9 mouse cellular contexts compared by ENCODE assay signal in the genomic region with DNA sequence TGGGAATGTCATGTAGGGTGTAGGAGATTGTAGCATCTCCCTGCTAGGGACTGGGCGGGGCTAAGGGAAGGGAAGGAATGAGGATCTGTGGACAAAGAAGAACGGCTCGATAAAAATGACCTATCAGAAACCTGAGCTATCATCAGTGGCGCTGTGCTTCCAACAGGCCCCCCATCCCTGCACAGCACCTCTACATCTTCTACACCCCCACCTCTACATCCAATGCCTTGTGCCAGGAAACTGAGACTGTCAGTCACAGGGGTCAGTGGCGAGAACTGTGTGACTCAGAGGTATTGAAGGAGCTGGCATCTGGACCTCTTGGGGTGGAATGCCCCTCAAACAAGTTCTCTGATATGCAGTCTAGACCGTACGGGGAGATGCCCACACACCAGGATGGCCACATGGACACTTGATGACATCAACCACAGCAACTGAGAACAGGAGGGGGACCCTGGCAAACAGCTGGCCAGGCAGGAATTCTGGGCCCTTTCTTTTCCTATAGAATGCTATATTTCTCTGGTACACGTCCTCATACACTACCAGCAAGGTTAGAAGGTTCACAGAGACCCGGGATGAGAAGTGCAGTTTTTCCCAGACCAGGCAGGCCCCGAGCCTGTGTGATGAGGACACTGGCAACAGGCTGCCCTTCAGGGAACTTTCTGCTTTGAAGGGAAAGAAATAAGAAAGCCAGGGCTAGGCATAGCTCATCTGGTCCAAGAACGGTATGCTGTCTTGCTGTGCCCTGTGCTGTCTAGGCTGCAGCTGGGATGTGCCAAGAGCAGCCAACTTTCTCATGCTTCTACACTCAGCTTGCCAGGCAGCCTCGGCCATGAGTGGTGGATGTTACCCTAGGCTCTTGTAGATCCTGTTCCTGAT. TPM values are rescaled to one million over a fixed set of nuclear protein-coding genes. Genes with fewer than 3 reads are reported as not detected.
DNase-seq lines count a peak whose midpoint lies in the region; ATAC-seq and TF ChIP-seq lines count a peak whose summit lies in the region.
"Had no signal": no experiment of that assay in that cellular context is flagged by ENCODE, and none has a peak within 500 bp of the region (broad histone marks: within the 10 kb centered on the region; RNA-seq: fewer than 3 reads in every experiment).

No protein-coding gene starts in this region.

- H3K27me3 ChIP-seq in heart, embryonic 13.5 days (replicated peaks), result no peaks in the 10 kb centered on the region
- H3K27me3 ChIP-seq in liver, adult 2 months (ENCODE audit: control insufficient read depth, insufficient read depth, low read length), result no peaks in the 10 kb centered on the region
- no peaks in the 10 kb centered on the region for H3K27me3 ChIP-seq in liver, embryonic 12.5 days (replicated peaks)
- H3K27me3 ChIP-seq in embryonic facial prominence, embryonic 13.5 days, result no peaks in the 10 kb centered on the region

- peak overlapping the region; percentile 24 for H3K4me2 ChIP-seq in heart, embryonic 13.5 days
- no peak overlapping the region for H3K4me2 ChIP-seq in liver, embryonic 12.5 days
- H3K4me2 ChIP-seq in embryonic facial prominence, embryonic 13.5 days, result no peak overlapping the region

- H3K36me3 ChIP-seq in heart, embryonic 13.5 days, result peaks cover 18% of the 10 kb centered on the region
- H3K36me3 ChIP-seq in liver, adult 2 months (ENCODE audit: control insufficient read depth, insufficient read depth, low read length), result no peaks in the 10 kb centered on the region
- no peaks in the 10 kb centered on the region for H3K36me3 ChIP-seq in liver, embryonic 12.5 days
- H3K36me3 ChIP-seq in embryonic facial prominence, embryonic 13.5 days, result peaks cover 10% of the 10 kb centered on the region

- no peak for ATAC-seq in heart, embryonic 13.5 days (ENCODE audit: extremely low read depth, insufficient number of reproducible peaks, low FRiP score, low TSS enrichment)
- no peak for ATAC-seq in liver, embryonic 12.5 days
- ATAC-seq in embryonic facial prominence, embryonic 13.5 days (ENCODE audit: insufficient number of reproducible peaks, insufficient read depth, low FRiP score, low TSS enrichment, low read depth), result no peak

- no peak for TF ChIP-seq POLR2A in liver, adult 2 months (IDR thresholded peaks at IDR 0.05; ENCODE audit: extremely low read depth, insufficient read depth, low read length)

- 63% methylated on average over 12 of the region's 12 CpGs for WGBS in heart, embryonic 13.5 days
- 73% methylated on average over 12 of the region's 12 CpGs for WGBS in liver, adult 2 months
- WGBS in liver, embryonic 12.5 days (ENCODE audit: insufficient replicate concordance), result 61% methylated on average over 12 of the region's 12 CpGs
- WGBS in embryonic facial prominence, embryonic 13.5 days, result 78% methylated on average over 12 of the region's 12 CpGs

- H3K9ac ChIP-seq in heart, embryonic 13.5 days, result peak overlapping the region; percentile 55
- H3K9ac ChIP-seq in liver, adult 2 months (ENCODE audit: low read depth, low read length), result no peak overlapping the region
- H3K9ac ChIP-seq in liver, embryonic 12.5 days, result no peak overlapping the region
- 0 out of 2 replicates have a peak overlapping the region, but pooled peaks have one; percentile 27 for H3K9ac ChIP-seq in embryonic facial prominence, embryonic 13.5 days

- H3K9me3 ChIP-seq in heart, embryonic 13.5 days, result no peaks in the 10 kb centered on the region
- no peaks in the 10 kb centered on the region for H3K9me3 ChIP-seq in liver, embryonic 12.5 days (replicated peaks)
- no peaks in the 10 kb centered on the region for H3K9me3 ChIP-seq in embryonic facial prominence, embryonic 13.5 days

- no peak overlapping the region for H3K4me3 ChIP-seq in heart, embryonic 13.5 days
- H3K4me3 ChIP-seq in liver, adult 2 months (ENCODE audit: insufficient read depth, low read depth, low read length), result no peak overlapping the region
- no peak overlapping the region for H3K4me3 ChIP-seq in liver, embryonic 12.5 days
- no peak overlapping the region for H3K4me3 ChIP-seq in embryonic facial prominence, embryonic 13.5 days
- H3K4me3 ChIP-seq: erythroblast, embryonic 14.5 days had no signal

- no peak for TF ChIP-seq CTCF in liver, adult 2 months (IDR thresholded peaks at IDR 0.05; ENCODE audit: low read depth, low read length)

- peaks cover 63% of the 10 kb centered on the region for H3K4me1 ChIP-seq in heart, embryonic 13.5 days
- H3K4me1 ChIP-seq in liver, adult 2 months (ENCODE audit: control insufficient read depth, insufficient read depth, low read length), result peaks cover 6% of the 10 kb centered on the region
- H3K4me1 ChIP-seq in liver, embryonic 12.5 days, result peaks cover 29% of the 10 kb centered on the region
- H3K4me1 ChIP-seq in embryonic facial prominence, embryonic 13.5 days, result peaks cover 51% of the 10 kb centered on the region

- peak overlapping the region; percentile 66 for H3K27ac ChIP-seq in heart, embryonic 13.5 days (replicated peaks)
- peak overlapping the region; percentile 32 for H3K27ac ChIP-seq in liver, adult 2 months (replicated peaks; ENCODE audit: insufficient read depth, low read depth, low read length)
- H3K27ac ChIP-seq in liver, embryonic 12.5 days, result no peak overlapping the region
- 0 out of 2 replicates have a peak overlapping the region, but pooled peaks have one; percentile 44 for H3K27ac ChIP-seq in embryonic facial prominence, embryonic 13.5 days

- DNase-seq in heart, postnatal 14 days, result no peak
- DNase-seq in liver, adult 2 months (ENCODE audit: extremely low read depth, low read depth, low spot score), result no peak
- DNase-seq in 3T3-L1 (ENCODE audit: low read depth, low spot score), result peak; percentile 22
- DNase-seq in right cerebral cortex, postnatal 36 days (ENCODE audit: low spot score in 2 of 2), result no peak
- no peak for DNase-seq in embryo, embryonic 10.5 days (ENCODE audit: low spot score)

- no peaks in the 10 kb centered on the region; the same call in 1 of the 2 replicates for H3K79me2 ChIP-seq in liver, adult 2 months (ENCODE audit: control insufficient read depth, insufficient read depth, low read length)

- intact Hi-C loops in heart, postnatal 14 days (cut with DNase I), result no loop called here

RNA-seq across cellular contexts. Expression of a gene that starts 16.8 kb away (rescaled TPM):
- 12.4 and 13.2 TPM in 2 replicates for polyA plus RNA-seq in heart, embryonic 13.5 days (2015; fragmentation: Nextera tagmentation; extraction: Ambion mirVana)
- total RNA-seq in heart, postnatal 14 days (2021), result 10 to 100 TPM; 32.8 to 39.2 TPM
- total RNA-seq in liver, adult 2 months (2014; rRNA removed), result 3.0 and 3.7 TPM in 2 replicates
- polyA plus RNA-seq in liver, adult 2 months (2012; rRNA removed), result 2.6 and 2.7 TPM in 2 replicates
- 5.7 and 5.9 TPM in 2 replicates for polyA plus RNA-seq in liver, embryonic 12.5 days (2016; fragmentation: Nextera tagmentation; extraction: Ambion mirVana)
- polyA plus RNA-seq in embryonic facial prominence, embryonic 13.5 days (2015; fragmentation: Nextera tagmentation; extraction: Ambion mirVana), result 14.0 and 16.5 TPM in 2 replicates

RNA-seq across cellular contexts. Expression of a gene that starts 45.1 kb away (rescaled TPM):
- polyA plus RNA-seq in heart, embryonic 13.5 days (2015; fragmentation: Nextera tagmentation; extraction: Ambion mirVana), result 8.8 and 9.1 TPM in 2 replicates
- 10 to 100 TPM; 18.6 to 21.1 TPM for total RNA-seq in heart, postnatal 14 days (2021)
- 9.6 and 13.2 TPM in 2 replicates for total RNA-seq in liver, adult 2 months (2014; rRNA removed)
- 14.1 and 14.3 TPM in 2 replicates for polyA plus RNA-seq in liver, adult 2 months (2012; rRNA removed)
- 8.8 and 9.2 TPM in 2 replicates for polyA plus RNA-seq in liver, embryonic 12.5 days (2016; fragmentation: Nextera tagmentation; extraction: Ambion mirVana)
- 10.8 and 12.8 TPM in 2 replicates for polyA plus RNA-seq in embryonic facial prominence, embryonic 13.5 days (2015; fragmentation: Nextera tagmentation; extraction: Ambion mirVana)

Comparison
In these comparisons a context has a peak if more than half of its experiments do, and no peak if none do; other contexts are left out.
1. H3K9ac ChIP-seq: peak in heart, embryonic 13.5 days (single experiment) and embryonic facial prominence, embryonic 13.5 days (single experiment); none in liver, adult 2 months (single experiment) and liver, embryonic 12.5 days (single experiment).